Mouse (Mus musculus) MEL (cell line): ENCODE data around the gene Cat.

Experiments
- CTCF ChIP-seq, 3 experiments: IDR thresholded peaks in 2 of 3; conservative IDR thresholded peaks in 1 of 3; 2 replicates each; pipeline ENCODE4 v1.5.1; 2011 to 2012; ENCODE audit warnings: low read length in 3 of 3, low read depth in 2 of 3, mild to moderate bottlenecking in 2 of 3, improper control_type of control experiment in 1 of 3, inconsistent platforms in 1 of 3, mixed read lengths in 1 of 3, moderate library complexity in 1 of 3; ENCODE audit not compliant: control insufficient read depth in 1 of 3, insufficient read depth in 1 of 3, poor library complexity in 1 of 3, severe bottlenecking in 1 of 3
- E2F4 ChIP-seq: IDR thresholded peaks from 2 replicates; pipeline ENCODE4 v1.6.1; 2011; ENCODE audit warnings: low read depth, low read length, improper control_type of control experiment, borderline replicate concordance
- EP300 ChIP-seq, 2 experiments: IDR thresholded peaks; 2 replicates each; pipeline ENCODE4 v1.6.1; 2011; ENCODE audit warnings: improper control_type of control experiment in 2 of 2, low read length in 2 of 2, low read depth in 1 of 2, mild to moderate bottlenecking in 1 of 2
- JUND ChIP-seq: IDR thresholded peaks from 2 replicates; pipeline ENCODE4 v1.6.1; 2011; ENCODE audit warnings: low read depth, mild to moderate bottlenecking, improper control_type of control experiment, low read length
- MYB ChIP-seq: IDR thresholded peaks from 2 replicates; pipeline ENCODE4 v1.6.1; 2011; ENCODE audit warnings: mild to moderate bottlenecking, low read depth, low read length, improper control_type of control experiment
- ZC3H11A ChIP-seq: IDR thresholded peaks from 2 replicates; pipeline ENCODE4 v1.6.1; 2012; ENCODE audit warnings: low read depth, mild to moderate bottlenecking, inconsistent platforms, low read length, improper control_type of control experiment

GRCm38 (mm10) chr2:103439071-103439622, 45.8 kb downstream of the Cat start:
- no peak for TF ChIP-seq CTCF (IDR thresholded peaks at IDR 0.05 in 2 of 3, conservative IDR thresholded peaks at IDR 0.05 in 1 of 3; ENCODE audit: control insufficient read depth in 1 of 3, insufficient read depth in 1 of 3, low read depth in 2 of 3, low read length in 3 of 3, poor library complexity in 1 of 3, severe bottlenecking in 1 of 3)
- no peak for TF ChIP-seq JUND
- no peak for TF ChIP-seq E2F4
- no peak for TF ChIP-seq ZC3H11A
- no peak for TF ChIP-seq MYB
- TF ChIP-seq EP300 (IDR thresholded peaks at IDR 0.05; ENCODE audit: low read depth in 1 of 2, low read length in 2 of 2) = no peak
